10 mouse cellular contexts compared by ENCODE assay signal in the genomic region with DNA sequence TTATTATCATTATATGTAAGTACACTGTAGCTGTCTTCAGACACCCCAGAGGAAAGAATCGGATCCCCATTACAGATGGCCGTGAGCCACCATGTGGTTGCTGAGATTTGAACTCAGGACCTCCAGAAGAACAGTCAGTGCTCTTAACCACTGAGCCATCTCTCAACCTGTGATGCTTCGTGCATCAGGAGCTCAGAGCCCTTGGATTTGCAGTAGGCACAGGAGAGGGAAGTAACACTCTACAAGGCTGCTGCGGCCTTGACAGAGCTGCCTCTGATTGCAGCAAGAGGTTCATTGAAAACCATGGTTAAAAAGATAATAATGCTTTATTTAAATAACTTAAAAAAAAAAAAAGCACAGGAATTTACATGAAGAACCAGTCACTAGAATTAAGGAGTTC. TPM values are rescaled to one million over a fixed set of nuclear protein-coding genes. Genes with fewer than 3 reads are reported as not detected.
DNase-seq lines count a peak whose midpoint lies in the region; ATAC-seq and TF ChIP-seq lines count a peak whose summit lies in the region.
"Had no signal": no experiment of that assay in that cellular context is flagged by ENCODE, and none has a peak within 500 bp of the region (broad histone marks: within the 10 kb centered on the region; RNA-seq: fewer than 3 reads in every experiment).

No protein-coding gene starts in this region.

- 56% methylated on average over 4 of the region's 4 CpGs for WGBS in kidney, adult 2 months
- WGBS in heart, postnatal 0 days: 62% methylated on average over 4 of the region's 4 CpGs
- WGBS in midbrain, embryonic 13.5 days: 74% methylated on average over 4 of the region's 4 CpGs

- H3K4me2 ChIP-seq in heart, postnatal 0 days (ENCODE audit: low read depth, low read length): peak overlapping the region; percentile 64
- peak overlapping the region; percentile 48 for H3K4me2 ChIP-seq in midbrain, embryonic 13.5 days (replicated peaks)

- no peak overlapping the region; the same call in 1 of the 2 replicates for H3K9ac ChIP-seq in heart, postnatal 0 days (replicated peaks; ENCODE audit: low read depth, low read length)
- H3K9ac ChIP-seq in midbrain, embryonic 13.5 days (replicated peaks): no peak overlapping the region

- H3K27ac ChIP-seq in kidney, adult 2 months (ENCODE audit: insufficient read depth, low read depth, low read length): no peak overlapping the region
- H3K27ac ChIP-seq in heart, postnatal 0 days (ENCODE audit: low read depth): no peak overlapping the region
- no peak overlapping the region for H3K27ac ChIP-seq in midbrain, embryonic 13.5 days

- no peaks in the 10 kb centered on the region for H3K36me3 ChIP-seq in kidney, adult 2 months (ENCODE audit: control insufficient read depth, insufficient read depth, low read length)
- no peaks in the 10 kb centered on the region for H3K36me3 ChIP-seq in heart, postnatal 0 days (replicated peaks; ENCODE audit: control insufficient read depth, insufficient read depth, low read length)
- H3K36me3 ChIP-seq in midbrain, embryonic 13.5 days: no peaks in the 10 kb centered on the region
- H3K36me3 ChIP-seq: G1E had no signal

- H3K4me1 ChIP-seq in kidney, adult 2 months (ENCODE audit: control insufficient read depth, insufficient read depth, low read length): peaks cover 9% of the 10 kb centered on the region; the same call in 1 of the 2 replicates
- peaks cover 22% of the 10 kb centered on the region for H3K4me1 ChIP-seq in heart, postnatal 0 days (ENCODE audit: control insufficient read depth, insufficient read depth)
- H3K4me1 ChIP-seq in midbrain, embryonic 13.5 days (replicated peaks): peaks cover 43% of the 10 kb centered on the region

- no peak for TF ChIP-seq CTCF in kidney, adult 2 months (conservative IDR thresholded peaks at IDR 0.05; ENCODE audit: insufficient read depth, insufficient read length, low read depth, low read length)
- TF ChIP-seq CTCF in heart, postnatal 0 days (IDR thresholded peaks at IDR 0.05; ENCODE audit: low read depth): no peak

- TF ChIP-seq POLR2A in kidney, adult 2 months (IDR thresholded peaks at IDR 0.05; ENCODE audit: low read depth, low read length): no peak

- no peak for ATAC-seq in heart, postnatal 0 days (ENCODE audit: insufficient read depth, low read depth)
- ATAC-seq in midbrain, embryonic 13.5 days: no peak

- no peaks in the 10 kb centered on the region for H3K27me3 ChIP-seq in kidney, adult 2 months (replicated peaks; ENCODE audit: control insufficient read depth, insufficient read depth, low read length)
- H3K27me3 ChIP-seq in heart, postnatal 0 days (ENCODE audit: control insufficient read depth, insufficient read depth, low read length): no peaks in the 10 kb centered on the region
- H3K27me3 ChIP-seq in midbrain, embryonic 13.5 days: no peaks in the 10 kb centered on the region

- TF ChIP-seq EP300 in heart, postnatal 0 days (IDR thresholded peaks at IDR 0.05; ENCODE audit: low read depth): no peak

- 0 out of 2 replicates have a peak overlapping the region, but pooled peaks have one; percentile 12 for H3K4me3 ChIP-seq in kidney, adult 2 months (ENCODE audit: insufficient read depth, low read depth, low read length)
- H3K4me3 ChIP-seq in heart, postnatal 0 days (ENCODE audit: low read depth, low read length): peak overlapping the region; percentile 83
- peak overlapping the region; percentile 45 for H3K4me3 ChIP-seq in midbrain, embryonic 13.5 days (replicated peaks)

- no peak for DNase-seq in kidney, adult 2 months
- no peak for DNase-seq in kidney, postnatal 14 days
- peak; percentile 46 for DNase-seq in adrenal gland, postnatal 10 days
- no peak for DNase-seq in heart, postnatal 0 days (ENCODE audit: low spot score)
- no peak for DNase-seq in left cerebral cortex, adult 11 months (ENCODE audit: low spot score)
- no peak for DNase-seq in cerebellum, adult 11-12 months
- DNase-seq in Muller cell, postnatal 12 days (ENCODE audit: inconsistent ontology term): no peak
- DNase-seq: lung, adult 18-20 months had no signal

- H3K9me3 ChIP-seq in heart, postnatal 0 days (replicated peaks; ENCODE audit: control insufficient read depth, low read length): no peaks in the 10 kb centered on the region
- no peaks in the 10 kb centered on the region for H3K9me3 ChIP-seq in midbrain, embryonic 13.5 days
- H3K9me3 ChIP-seq: G1E had no signal

RNA-seq across cellular contexts. Expression of a gene that starts 1.2 kb away (rescaled TPM):
- polyA plus RNA-seq in kidney, adult 2 months (2012; rRNA removed): 8.4 and 8.8 TPM in 2 replicates
- 10 to 100 TPM; 30.5 to 42.8 TPM for total RNA-seq in adrenal gland, postnatal 10 days (2021)
- 15.5 and 16.4 TPM in 2 replicates for total RNA-seq in heart, postnatal 0 days (2014; rRNA removed; ENCODE audit: low replicate concordance)
- polyA plus RNA-seq in heart, postnatal 0 days (2015; fragmentation: Nextera tagmentation; extraction: Ambion mirVana): 12.7 TPM in 2 replicates
- 13.3 and 16.6 TPM in 2 replicates for polyA plus RNA-seq in midbrain, embryonic 13.5 days (2015; fragmentation: Nextera tagmentation; extraction: Ambion mirVana)

RNA-seq across cellular contexts. Expression of a gene that starts 3.3 kb away (rescaled TPM):
- 41.8 and 46.1 TPM in 2 replicates for polyA plus RNA-seq in kidney, adult 2 months (2012; rRNA removed)
- 10 to 100 TPM; 17.6 to 19.3 TPM for total RNA-seq in adrenal gland, postnatal 10 days (2021)
- total RNA-seq in heart, postnatal 0 days (2014; rRNA removed; ENCODE audit: low replicate concordance): 24.4 and 71.6 TPM in 2 replicates
- polyA plus RNA-seq in heart, postnatal 0 days (2015; fragmentation: Nextera tagmentation; extraction: Ambion mirVana): 14.3 and 15.2 TPM in 2 replicates
- polyA plus RNA-seq in midbrain, embryonic 13.5 days (2015; fragmentation: Nextera tagmentation; extraction: Ambion mirVana): 33.3 and 34.4 TPM in 2 replicates

Comparison
In these comparisons a context has a peak if more than half of its experiments do, and no peak if none do; other contexts are left out.
1. H3K4me3 ChIP-seq: peak in every context shown above with its lines; median percentile 83 in heart, postnatal 0 days; 45 in midbrain, embryonic 13.5 days; 12 in kidney, adult 2 months.